Mouse (Mus musculus) monocyte, adult 5-6 weeks (primary cell): ENCODE measurements around the gene Sqstm1. TPM values are rescaled to one million over a fixed set of nuclear protein-coding genes. Genes with fewer than 3 reads are reported as not detected.
A peak's percentile ranks its signal among the peaks of the same experiment; 100 is the strongest.

Experiments used
- ATAC-seq: fragments of 153-309, 156-312 bp; replicated peaks from 2 replicates; pipeline ENCODE4 v1.8.0; 2017; ENCODE audit warnings: mild to moderate bottlenecking; ENCODE audit not compliant: low TSS enrichment, insufficient number of reproducible peaks, severe bottlenecking, poor library complexity, low FRiP score
- total RNA-seq: library from RNA; stranded (forward); fragments of 200-1000, 200-491, 200-594 nt; gene quantifications from 3 replicates; pipeline ENCODE4 v1.2.3, GENCODE M21; 2017

Gene Sqstm1
- total RNA-seq, 1 experiment from 2014 or later: 1,041 TPM

DNA sequence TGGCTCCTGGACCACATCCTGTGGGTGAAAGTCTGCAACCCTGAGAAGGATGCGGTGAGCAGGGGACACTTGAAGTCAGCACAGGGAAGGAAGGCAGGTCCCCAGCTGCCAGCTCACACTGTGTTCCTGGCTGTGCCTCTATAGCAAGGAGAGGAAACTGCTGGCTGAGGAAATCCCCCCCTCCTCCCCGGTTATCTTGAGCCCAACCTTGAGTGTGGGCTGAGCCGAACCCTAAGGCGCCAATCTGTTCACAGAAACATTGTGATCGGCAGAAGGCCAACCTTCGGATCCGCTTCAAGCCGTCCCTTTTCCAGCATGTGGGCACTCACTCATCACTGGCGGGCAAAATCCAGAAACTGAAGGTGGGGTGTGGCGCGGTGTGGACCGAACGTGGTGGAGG is 22.4 kb upstream of the Sqstm1 start:
- no peak for ATAC-seq

- no peak for ATAC-seq
These were observed 20.8 kb upstream of the Sqstm1 start for GRCm38 (mm10) chr11:50231411-50231810.

GRCm38 (mm10) chr11:50230481-50231304 is 20.1 kb upstream of the Sqstm1 start:
- no peak for ATAC-seq

- ATAC-seq: peak; percentile 59
These were observed 18.8 kb upstream of the Sqstm1 start for GRCm38 (mm10) chr11:50229252-50229910.

DNA sequence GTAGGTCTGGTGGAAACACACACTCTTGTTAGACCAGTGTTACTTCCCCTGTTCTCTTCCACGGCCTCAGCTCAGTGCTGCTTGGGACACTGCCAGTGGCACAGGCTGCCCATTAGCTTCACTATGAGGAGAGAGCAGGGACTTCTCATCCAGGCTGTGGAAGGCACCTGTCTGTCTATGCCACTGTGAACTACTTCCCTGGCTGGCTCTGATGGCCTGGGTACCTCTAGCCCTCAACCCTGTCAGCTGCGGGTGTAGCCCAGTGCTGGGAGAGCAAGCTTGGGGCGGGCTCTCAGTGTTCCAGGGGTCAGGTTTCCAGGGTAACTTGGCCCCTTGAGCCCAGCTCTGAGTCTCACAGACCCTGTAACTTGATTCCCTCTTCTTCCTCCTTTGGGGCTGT is 18.1 kb upstream of the Sqstm1 start:
- ATAC-seq: no peak

DNA sequence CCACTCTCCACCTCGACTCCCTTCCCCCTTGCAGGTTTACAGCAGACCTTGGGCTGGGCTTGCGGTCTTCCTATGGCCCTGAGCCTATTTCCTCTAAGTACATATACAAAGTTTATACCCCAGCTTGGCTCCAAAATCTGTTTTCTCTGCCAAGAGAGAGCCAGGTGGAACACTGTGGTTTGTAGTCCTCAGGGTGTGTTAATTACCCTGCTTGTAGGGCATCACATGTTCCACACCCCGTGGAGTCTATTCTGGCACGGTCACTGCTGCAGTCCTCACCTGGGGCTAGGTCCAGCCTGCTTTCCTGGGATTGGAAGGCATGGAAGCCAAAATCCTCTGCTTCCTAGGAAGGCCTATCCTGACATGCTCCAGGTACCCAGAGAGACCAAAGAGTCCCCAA is 17.1 kb upstream of the Sqstm1 start:
- no peak for ATAC-seq

DNA sequence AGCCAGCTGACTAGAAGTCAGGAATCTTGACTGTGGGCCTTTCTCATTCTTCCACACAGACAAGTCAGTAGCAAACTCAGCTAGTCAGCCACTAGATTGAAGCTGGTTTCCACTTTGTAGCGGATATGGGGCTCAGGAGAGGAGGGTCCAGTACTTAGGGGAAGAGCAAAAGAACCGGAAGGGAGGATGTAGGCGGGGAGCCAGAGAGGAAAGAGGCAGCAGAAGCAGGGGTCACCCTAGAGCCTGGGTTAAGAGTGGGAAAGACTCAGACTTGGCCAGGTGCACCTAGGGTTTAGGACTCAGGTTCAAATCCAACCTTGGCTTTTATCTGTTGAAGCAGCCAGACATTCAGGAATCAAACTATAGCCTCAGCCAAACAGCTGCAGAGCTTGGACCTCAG is 16.6 kb upstream of the Sqstm1 start:
- no peak for ATAC-seq

DNA sequence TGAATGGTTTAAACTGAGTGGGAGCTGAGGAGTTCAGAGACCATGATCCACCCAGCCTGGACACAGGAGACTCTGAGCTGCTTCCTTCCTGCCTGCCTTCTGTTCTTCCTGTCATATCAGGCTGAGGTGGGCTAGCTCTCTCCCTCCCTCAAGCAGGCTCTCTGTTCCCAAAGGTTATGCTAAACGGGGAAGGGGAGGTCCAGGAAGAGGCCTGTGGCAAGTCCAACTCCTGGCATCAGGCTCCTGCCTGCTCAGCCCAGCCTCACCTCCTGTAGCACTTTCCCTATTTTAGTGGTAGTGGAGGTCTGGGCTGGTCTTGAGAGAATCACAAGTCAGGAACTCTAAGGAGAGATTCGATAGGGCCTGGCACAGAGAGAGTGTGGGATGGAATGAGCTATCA is 15.8 kb upstream of the Sqstm1 start:
- no peak for ATAC-seq

GRCm38 (mm10) chr11:50225611-50226378 is 15.2 kb upstream of the Sqstm1 start:
- no peak for ATAC-seq

DNA sequence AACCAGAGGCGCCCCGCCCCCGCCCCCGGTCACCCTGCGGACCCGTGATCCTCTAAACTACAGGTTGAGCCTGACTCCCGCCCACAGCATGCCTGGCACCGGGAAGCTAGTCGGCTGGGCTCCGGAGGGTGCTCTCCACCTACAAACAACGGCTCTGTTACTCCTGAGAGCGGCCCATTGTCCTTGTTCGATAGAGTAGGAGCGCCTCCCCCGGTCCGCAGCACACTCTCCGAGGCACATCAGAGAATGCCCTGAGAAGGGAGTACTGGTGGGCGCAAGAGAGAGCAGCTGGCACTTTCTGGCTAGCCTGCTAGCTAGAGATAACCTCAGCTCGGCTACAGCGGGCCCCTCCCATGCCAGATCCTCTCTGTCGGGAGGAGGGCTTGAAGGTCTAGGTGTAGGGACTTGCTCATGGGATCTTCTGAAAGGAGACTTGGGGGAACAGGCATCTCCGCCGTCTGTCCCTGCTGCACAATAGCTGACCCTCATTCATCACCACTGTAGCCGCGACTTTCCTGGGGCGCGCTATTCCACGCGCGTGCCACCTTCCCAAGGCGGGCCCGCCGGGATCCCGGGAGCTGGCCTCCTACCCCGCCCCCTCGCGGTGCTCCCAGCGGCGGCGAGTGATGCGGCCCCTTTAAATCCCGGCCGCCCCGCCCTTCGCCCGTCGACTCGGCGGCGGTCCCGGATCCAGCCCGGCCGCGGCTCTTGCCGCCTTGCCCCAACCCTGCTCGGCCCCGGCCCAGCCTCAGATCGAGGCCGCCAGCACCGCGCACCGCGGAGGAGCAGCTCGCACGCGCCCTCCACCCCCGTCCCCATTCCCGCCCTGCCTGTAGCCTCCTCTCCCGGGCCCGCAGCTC is 14.3 kb upstream of the Sqstm1 start:
- ATAC-seq: peak; percentile 7

DNA sequence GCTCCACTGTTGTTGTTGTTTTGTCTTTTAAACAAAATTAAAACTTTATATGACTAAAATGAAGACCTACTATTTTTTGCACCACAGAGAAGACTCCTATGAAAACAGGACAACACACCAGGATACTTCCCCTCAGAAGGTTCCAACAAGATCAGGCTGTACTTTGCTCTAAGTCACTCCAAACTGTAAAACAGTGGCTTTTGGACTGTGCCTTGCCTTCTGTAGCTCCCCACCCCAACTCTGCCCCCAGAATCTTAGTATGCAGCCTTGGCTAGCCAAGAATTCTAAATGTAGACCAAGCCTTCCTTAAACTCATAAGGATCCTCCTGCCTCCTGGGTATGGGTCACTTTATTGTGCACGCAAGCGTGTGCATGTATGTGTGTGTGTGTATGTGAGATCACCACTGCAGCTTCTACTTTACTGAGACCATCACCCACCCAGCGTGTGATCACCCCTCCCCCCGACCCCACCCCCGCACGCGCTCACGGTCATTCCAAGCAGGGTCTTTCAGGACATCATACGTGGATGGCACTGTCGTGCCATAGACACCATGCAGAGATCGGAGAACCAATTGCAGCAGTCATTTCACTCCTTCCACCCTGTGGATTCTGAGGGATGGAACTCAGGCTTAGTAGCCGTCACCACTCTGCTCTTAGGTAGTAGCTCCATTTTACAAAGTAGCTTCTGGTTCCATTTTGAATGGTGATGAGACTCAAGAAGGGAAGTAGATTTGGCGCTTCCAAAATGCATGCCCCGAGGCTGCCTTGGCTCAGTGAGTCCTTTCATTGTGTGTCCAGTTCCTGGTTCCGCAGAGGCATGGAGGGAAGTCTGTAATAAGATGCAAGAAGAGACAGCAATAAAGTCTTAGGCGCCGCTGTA is 13.4 kb upstream of the Sqstm1 start:
- peak; percentile 59; the same call in 1 of the 2 replicates for ATAC-seq

- no peak for ATAC-seq
These were observed 12.1 kb upstream of the Sqstm1 start for GRCm38 (mm10) chr11:50222559-50223276.

GRCm38 (mm10) chr11:50219833-50220232 is 9.2 kb upstream of the Sqstm1 start:
- no peak for ATAC-seq

GRCm38 (mm10) chr11:50217811-50218210 is 7.2 kb upstream of the Sqstm1 start:
- no peak for ATAC-seq

GRCm38 (mm10) chr11:50216724-50217366 is 6.2 kb upstream of the Sqstm1 start:
- no peak for ATAC-seq

GRCm38 (mm10) chr11:50215633-50216032 is 5.0 kb upstream of the Sqstm1 start:
- ATAC-seq: no peak

- ATAC-seq: no peak
These were observed 4.0 kb upstream of the Sqstm1 start for GRCm38 (mm10) chr11:50214631-50215030.
